Mouse (Mus musculus): ENCODE data around the gene Rabgef1.

DNA sequence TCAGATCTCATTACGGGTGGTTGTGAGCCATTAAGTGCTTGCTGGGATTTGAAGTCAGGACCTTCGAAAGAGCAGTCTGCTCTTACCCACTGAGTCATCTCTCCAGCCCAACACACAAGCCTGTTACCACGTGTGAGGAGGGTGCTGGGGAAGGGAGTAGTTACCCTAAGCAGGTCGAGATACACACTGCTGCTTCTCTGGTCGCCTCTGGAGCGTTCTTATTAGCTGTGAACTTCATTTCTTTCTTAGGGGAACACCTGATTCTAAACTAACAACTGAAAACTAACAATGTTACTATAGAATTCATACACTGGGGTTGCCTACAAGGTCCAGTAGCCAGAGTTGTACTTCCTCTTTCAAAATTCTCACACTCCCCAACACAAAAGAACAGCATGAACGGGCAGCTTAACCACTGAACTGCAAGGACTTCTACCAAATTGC lies 11.8 kb upstream of the Rabgef1 start:
- TF ChIP-seq CTCF (IDR thresholded peaks at IDR 0.05; ENCODE audit: low read depth, low read length): no peak
- no peak for TF ChIP-seq POLR2A (IDR thresholded peaks at IDR 0.05; ENCODE audit: insufficient read depth, low read length)
- TF ChIP-seq EP300 (IDR thresholded peaks at IDR 0.05; ENCODE audit: insufficient read depth, low read depth, low read length): no peak
